Mouse (Mus musculus) heart, postnatal 0 days (tissue): ENCODE data around the gene Tanc1. TPM values are rescaled to one million over a fixed set of nuclear protein-coding genes. Genes with fewer than 3 reads are reported as not detected.

Experiments
- ATAC-seq: fragments of 200-750 bp; cut with Nextera tagmentation; 2 replicates; pipeline ENCODE4 v1.8.0; 2017; ENCODE audit warnings: low read depth, moderate number of reproducible peaks, moderate library complexity; ENCODE audit not compliant: insufficient read depth
- DNase-seq: peaks from one replicate; pipeline ENCODE4 v3.0.0-alpha.2; 2016; ENCODE audit warnings: low spot score
- H3K27ac ChIP-seq: fragments of 300-500 bp; sonication (generic); 2 replicates; pipeline ENCODE4 v1.5.1; 2014; ENCODE audit warnings: low read depth, mild to moderate bottlenecking
- H3K27me3 ChIP-seq: fragments of 300-500 bp; sonication (generic); 2 replicates; pipeline ENCODE4 v1.6.1; 2014; ENCODE audit warnings: low read length, mixed read lengths; ENCODE audit not compliant: control insufficient read depth, insufficient read depth
- H3K36me3 ChIP-seq: fragments of 300-500 bp; sonication (generic); replicated peaks from 2 replicates; pipeline ENCODE4 v1.6.1; 2014; ENCODE audit warnings: low read length, mixed read lengths; ENCODE audit not compliant: control insufficient read depth, insufficient read depth
- H3K4me1 ChIP-seq: fragments of 300-500 bp; sonication (generic); 2 replicates; pipeline ENCODE4 v1.6.1; 2014; ENCODE audit warnings: antibody characterized with exemption; ENCODE audit not compliant: control insufficient read depth, insufficient read depth
- H3K4me2 ChIP-seq: fragments of 300-500 bp; sonication (generic); 2 replicates; pipeline ENCODE4 v1.6.1; 2014; ENCODE audit warnings: low read depth, mild to moderate bottlenecking, low read length, moderate library complexity
- H3K4me3 ChIP-seq: fragments of 300-500 bp; sonication (generic); 2 replicates; pipeline ENCODE4 v1.5.1; 2014; ENCODE audit warnings: low read depth, low read length
- H3K9ac ChIP-seq: fragments of 300-500 bp; sonication (generic); replicated peaks from 2 replicates; pipeline ENCODE4 v1.6.1; 2014; ENCODE audit warnings: low read depth, low read length, mixed read lengths
- H3K9me3 ChIP-seq: fragments of 300-500 bp; sonication (generic); replicated peaks from 2 replicates; pipeline ENCODE4 v1.6.1; 2016; ENCODE audit warnings: low read length; ENCODE audit not compliant: control insufficient read depth
- CTCF ChIP-seq: IDR thresholded peaks from 2 replicates; pipeline ENCODE4 v1.5.1; 2016; ENCODE audit warnings: antibody characterized with exemption, control low read depth, low read depth
- EP300 ChIP-seq: IDR thresholded peaks from 2 replicates; pipeline ENCODE4 v1.6.1; 2016; ENCODE audit warnings: antibody characterized with exemption, low read depth
- WGBS: fragments of 180-500 bp; shearing (Covaris S2); extraction: QIAGEN DNeasy Blood & Tissue Kit; methylation state at CpG from one replicate; pipeline ENCODE4 v1.1.7; 2014; 5-methylcytosine and 5-hydroxymethylcytosine counted together
- polyA plus RNA-seq: library from polyadenylated mRNA; unstranded; fragments of >200 nt; fragmentation: Nextera tagmentation; extraction: Ambion mirVana; gene quantifications from 2 replicates; pipeline ENCODE4 v1.2.1, GENCODE M21; 2015
- total RNA-seq: library from RNA; depleted of rRNA; stranded (reverse); fragments of >200 nt; gene quantifications from 2 replicates; pipeline ENCODE4 v1.2.3, GENCODE M21; 2014; ENCODE audit warnings: low replicate concordance

Tanc1 gene
- total and polyA plus RNA-seq, 2 experiments from 2014 or later, result 12.3 to 21.9 TPM

- DNase-seq (no peak), ATAC-seq (no peak)
- no peak overlapping the region for H3K4me3 ChIP-seq
- TF ChIP-seq CTCF (no peak), EP300 (no peak)
- H3K4me2 ChIP-seq, result no peak overlapping the region
- H3K27ac ChIP-seq, result no peak overlapping the region
- H3K27me3 ChIP-seq, result no peaks in the 10 kb centered on the region
- 87% methylated on average over 6 of the region's 6 CpGs for WGBS
- peaks cover 25% of the 10 kb centered on the region for H3K4me1 ChIP-seq
- H3K9me3 ChIP-seq, result no peaks in the 10 kb centered on the region
- no peak overlapping the region for H3K9ac ChIP-seq
- H3K36me3 ChIP-seq, result 0 out of 2 replicates have a peak, but pooled peaks cover 2% of the 10 kb centered on the region
Observed at GRCm38 (mm10) chr2:59710771-59711170, 98.9 kb downstream of the Tanc1 start.

GRCm38 (mm10) chr2:59711992-59712391 lies 100.2 kb downstream of the Tanc1 start:
- Histone ChIP-seq H3K4me2 (no peak overlapping the region), H3K27me3 (no peaks in the 10 kb centered on the region), H3K4me1 (peaks cover 25% of the 10 kb centered on the region), H3K4me3 (no peak overlapping the region), H3K9ac (no peak overlapping the region), H3K27ac (no peak overlapping the region), H3K9me3 (no peaks in the 10 kb centered on the region), H3K36me3 (no peaks in the 10 kb centered on the region)
- no peak for ATAC-seq
- TF ChIP-seq CTCF (no peak), EP300 (no peak)
- DNase-seq, result no peak
- WGBS, result 68% methylated on average over 8 of the region's 8 CpGs

- Histone ChIP-seq H3K9me3 (no peaks in the 10 kb centered on the region), H3K27ac (no peak overlapping the region), H3K4me1 (peaks cover 25% of the 10 kb centered on the region), H3K27me3 (no peaks in the 10 kb centered on the region), H3K4me2 (no peak overlapping the region), H3K9ac (no peak overlapping the region), H3K4me3 (no peak overlapping the region), H3K36me3 (no peaks in the 10 kb centered on the region)
- DNase-seq, result no peak
- no peak for ATAC-seq
- whole genome bisulfite sequencing, result 79% methylated on average over 9 of the region's 9 CpGs
- TF ChIP-seq CTCF, result no peak
- no peak for TF ChIP-seq EP300
Observed at GRCm38 (mm10) chr2:59712484-59712883, 100.6 kb downstream of the Tanc1 start.

- Histone ChIP-seq H3K27me3 (no peaks in the 10 kb centered on the region), H3K27ac (no peak overlapping the region), H3K4me1 (peaks cover 22% of the 10 kb centered on the region), H3K9ac (no peak overlapping the region), H3K36me3 (no peaks in the 10 kb centered on the region), H3K9me3 (no peaks in the 10 kb centered on the region), H3K4me3 (no peak overlapping the region), H3K4me2 (no peak overlapping the region)
- DNase-seq, result no peak
- TF ChIP-seq EP300 (no peak), CTCF (no peak)
- 66% methylated on average over 9 of the region's 9 CpGs for WGBS
- ATAC-seq, result no peak
Observed at GRCm38 (mm10) chr2:59713626-59714556, 102.0 kb downstream of the Tanc1 start.

- Histone ChIP-seq H3K4me3 (no peak overlapping the region), H3K27ac (no peak overlapping the region), H3K9ac (no peak overlapping the region), H3K36me3 (no peaks in the 10 kb centered on the region), H3K27me3 (no peaks in the 10 kb centered on the region), H3K4me1 (peaks cover 22% of the 10 kb centered on the region), H3K4me2 (no peak overlapping the region), H3K9me3 (no peaks in the 10 kb centered on the region)
- no peak for ATAC-seq
- 73% methylated on average over 2 of the region's 2 CpGs for WGBS
- TF ChIP-seq CTCF (no peak), EP300 (no peak)
- no peak for DNase-seq
Observed at GRCm38 (mm10) chr2:59714992-59715391, 103.2 kb downstream of the Tanc1 start.
